Mouse (Mus musculus): ENCODE measurements around the gene Ak1. TPM values are rescaled to one million over a fixed set of nuclear protein-coding genes. Genes with fewer than 3 reads are reported as not detected.
A peak's percentile ranks its signal among the peaks of the same experiment; 100 is the strongest.

Ak1 gene
- polyA plus RNA-seq (2015; fragmentation: Nextera tagmentation; extraction: Ambion mirVana): 15.3 and 18.6 TPM in 2 replicates

DNA sequence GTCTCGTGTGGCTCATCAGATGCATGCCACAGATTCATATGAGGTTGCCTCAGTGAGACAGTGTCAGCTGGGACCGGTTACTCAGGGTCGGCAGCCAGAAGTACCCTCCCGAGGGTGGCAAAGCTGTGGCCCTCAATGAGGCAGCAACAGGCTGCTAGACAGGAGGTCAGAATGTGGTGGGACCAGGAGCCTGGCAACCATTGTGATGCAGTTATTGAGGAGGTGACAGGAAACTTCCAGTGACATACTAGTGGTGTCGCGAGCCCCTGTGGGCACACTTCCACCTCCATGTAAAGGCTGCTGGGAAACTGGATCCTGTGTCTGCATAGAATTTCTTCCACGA, at the start of gene Ak1:
Gene Ak1 (plus strand): TSS at position 242 of the 343 bp plus-strand sequence.
- H3K4me2 ChIP-seq (ENCODE audit: low read depth, low read length): peak within 1 kb of the TSS; percentile 2; the same call in 1 of the 2 replicates
- ATAC-seq: no peak; the same call in 1 of the 2 replicates
- peaks cover 51% of the 10 kb centered on the region for H3K4me1 ChIP-seq (ENCODE audit: control insufficient read depth, insufficient read depth, low read length)
- no peaks in the 10 kb centered on the region for H3K9me3 ChIP-seq (ENCODE audit: control insufficient read depth, low read length)
- 25% methylated on average over 7 of the region's 7 CpGs for WGBS
- peaks cover 6% of the 10 kb centered on the region; the same call in 1 of the 2 replicates for H3K36me3 ChIP-seq (ENCODE audit: control insufficient read depth, insufficient read depth, low read length)
- peak within 1 kb of the TSS; percentile 48 for H3K9ac ChIP-seq (ENCODE audit: low read depth, low read length)
- H3K27ac ChIP-seq (ENCODE audit: low read length): peak within 1 kb of the TSS; percentile 85
- no peak within 1 kb of the TSS; the same call in 1 of the 2 replicates for H3K4me3 ChIP-seq (ENCODE audit: low read length)
- H3K27me3 ChIP-seq (replicated peaks; ENCODE audit: control insufficient read depth, insufficient read depth, low read length): no peaks in the 10 kb centered on the region

DNA sequence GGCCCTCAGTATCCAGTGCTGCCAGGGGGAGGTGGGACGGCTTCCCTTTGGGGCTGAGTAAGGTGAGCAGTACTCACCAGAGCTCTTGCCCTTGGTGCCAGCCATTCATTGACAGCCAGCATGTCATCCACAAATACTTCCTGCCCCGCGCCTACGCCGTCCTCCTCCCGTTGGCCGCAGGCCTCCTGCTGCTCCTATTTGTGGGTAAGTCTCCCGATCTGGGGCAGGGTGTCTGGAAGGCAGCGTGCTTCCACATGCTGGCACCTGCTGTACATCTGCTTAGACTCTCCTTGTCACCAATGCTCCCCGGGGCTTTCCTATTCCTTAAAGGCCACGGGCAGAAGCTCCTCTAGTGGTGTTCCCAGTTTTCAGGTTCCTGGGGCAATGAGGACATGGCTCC, 49.4 kb upstream of the Ak1 start:
- Histone ChIP-seq H3K27ac (ENCODE audit: low read length) (no peak overlapping the region), H3K9ac (ENCODE audit: low read depth, low read length) (0 out of 2 replicates have a peak overlapping the region, but pooled peaks have one; percentile 81), H3K4me2 (ENCODE audit: low read depth, low read length) (no peak overlapping the region), H3K27me3 (replicated peaks; ENCODE audit: control insufficient read depth, insufficient read depth, low read length) (no peaks in the 10 kb centered on the region), H3K36me3 (ENCODE audit: control insufficient read depth, insufficient read depth, low read length) (peaks cover 9% of the 10 kb centered on the region; the same call in 1 of the 2 replicates), H3K4me1 (ENCODE audit: control insufficient read depth, insufficient read depth, low read length) (peaks cover 22% of the 10 kb centered on the region), H3K9me3 (ENCODE audit: control insufficient read depth, low read length) (no peaks in the 10 kb centered on the region), H3K4me3 (ENCODE audit: low read length) (no peak overlapping the region)
- WGBS: 93% methylated on average over 11 of the region's 11 CpGs
- no peak for ATAC-seq

DNA sequence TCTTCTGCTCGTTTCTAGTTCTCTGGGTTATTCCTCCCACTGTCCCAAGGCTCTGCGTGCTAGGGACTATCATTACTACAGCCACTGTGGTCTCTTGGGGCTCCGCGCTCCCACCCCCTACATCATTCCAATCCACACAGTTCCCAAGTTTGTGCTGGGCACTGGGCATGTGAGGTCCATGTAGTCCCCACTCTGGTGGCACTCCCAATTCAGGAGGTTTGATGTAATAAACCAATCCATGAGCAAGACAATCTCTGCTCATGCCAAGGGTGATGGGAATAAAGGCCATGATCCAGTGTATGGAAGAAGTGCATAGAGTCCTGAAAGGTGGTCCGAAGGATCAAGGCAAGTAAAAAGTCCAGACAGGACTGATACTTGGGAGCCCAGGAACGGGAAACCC, 47.1 kb upstream of the Ak1 start, which contains the start of gene Pip5kl1:
Gene Pip5kl1 (plus strand): TSS at position 301 of the 400 bp plus-strand sequence.
- Histone ChIP-seq H3K9me3 (ENCODE audit: control insufficient read depth, low read length) (no peaks in the 10 kb centered on the region), H3K36me3 (ENCODE audit: control insufficient read depth, insufficient read depth, low read length) (no peaks in the 10 kb centered on the region), H3K4me2 (ENCODE audit: low read depth, low read length) (peak within 1 kb of the TSS; percentile 80), H3K4me3 (ENCODE audit: low read length) (peak within 1 kb of the TSS; percentile 37), H3K27ac (ENCODE audit: low read length) (no peak within 1 kb of the TSS), H3K9ac (ENCODE audit: low read depth, low read length) (peak within 1 kb of the TSS; percentile 64), H3K4me1 (ENCODE audit: control insufficient read depth, insufficient read depth, low read length) (peaks cover 22% of the 10 kb centered on the region), H3K27me3 (replicated peaks; ENCODE audit: control insufficient read depth, insufficient read depth, low read length) (peaks cover 4% of the 10 kb centered on the region; the same call in 1 of the 2 replicates)
- no peak for ATAC-seq
- WGBS: 71% methylated on average over 6 of the region's 6 CpGs

DNA sequence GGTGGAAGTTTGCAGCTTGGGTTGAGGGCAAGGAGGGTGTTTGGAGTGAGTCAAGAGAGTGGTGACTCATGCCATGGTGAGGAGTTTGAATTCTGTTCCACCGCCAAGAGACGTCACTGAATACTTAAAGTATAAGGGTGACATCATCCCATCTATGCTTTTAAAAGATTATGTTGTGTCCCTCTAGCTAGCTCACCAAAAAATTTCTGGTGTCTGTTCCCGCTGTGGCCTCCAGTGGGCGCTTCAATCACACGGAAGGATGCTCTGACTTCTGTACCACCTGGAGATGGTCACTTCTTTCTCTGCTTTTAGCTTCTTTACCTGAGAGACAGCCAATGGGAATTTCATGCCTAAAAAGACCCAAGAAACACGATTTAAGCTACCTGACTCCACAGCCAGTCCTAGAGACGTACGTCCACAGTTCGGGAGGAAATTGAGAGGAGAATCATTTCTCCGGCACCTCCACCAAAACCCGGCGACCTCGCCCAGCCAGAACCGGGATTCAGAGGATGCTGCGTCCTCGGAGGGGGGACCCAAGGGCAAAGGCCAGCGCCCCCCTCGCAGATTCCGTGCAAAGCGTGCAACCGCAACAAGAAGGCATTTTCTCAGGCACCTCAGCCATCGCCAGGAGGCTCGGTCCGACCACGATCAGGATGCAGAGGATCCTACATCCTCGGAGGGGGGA, 46.5 kb upstream of the Ak1 start:
- peaks cover 22% of the 10 kb centered on the region for H3K4me1 ChIP-seq (ENCODE audit: control insufficient read depth, insufficient read depth, low read length)
- no peak overlapping the region for H3K27ac ChIP-seq (ENCODE audit: low read length)
- H3K9me3 ChIP-seq (ENCODE audit: control insufficient read depth, low read length): no peaks in the 10 kb centered on the region
- H3K9ac ChIP-seq (ENCODE audit: low read depth, low read length): peak overlapping the region; percentile 64
- WGBS: 2% methylated on average over 26 of the region's 26 CpGs
- no peak for ATAC-seq
- H3K4me2 ChIP-seq (ENCODE audit: low read depth, low read length): peak overlapping the region; percentile 80
- no peaks in the 10 kb centered on the region for H3K36me3 ChIP-seq (ENCODE audit: control insufficient read depth, insufficient read depth, low read length)
- H3K27me3 ChIP-seq (replicated peaks; ENCODE audit: control insufficient read depth, insufficient read depth, low read length): peaks cover 9% of the 10 kb centered on the region; the same call in 1 of the 2 replicates
- peak overlapping the region; percentile 37 for H3K4me3 ChIP-seq (ENCODE audit: low read length)

DNA sequence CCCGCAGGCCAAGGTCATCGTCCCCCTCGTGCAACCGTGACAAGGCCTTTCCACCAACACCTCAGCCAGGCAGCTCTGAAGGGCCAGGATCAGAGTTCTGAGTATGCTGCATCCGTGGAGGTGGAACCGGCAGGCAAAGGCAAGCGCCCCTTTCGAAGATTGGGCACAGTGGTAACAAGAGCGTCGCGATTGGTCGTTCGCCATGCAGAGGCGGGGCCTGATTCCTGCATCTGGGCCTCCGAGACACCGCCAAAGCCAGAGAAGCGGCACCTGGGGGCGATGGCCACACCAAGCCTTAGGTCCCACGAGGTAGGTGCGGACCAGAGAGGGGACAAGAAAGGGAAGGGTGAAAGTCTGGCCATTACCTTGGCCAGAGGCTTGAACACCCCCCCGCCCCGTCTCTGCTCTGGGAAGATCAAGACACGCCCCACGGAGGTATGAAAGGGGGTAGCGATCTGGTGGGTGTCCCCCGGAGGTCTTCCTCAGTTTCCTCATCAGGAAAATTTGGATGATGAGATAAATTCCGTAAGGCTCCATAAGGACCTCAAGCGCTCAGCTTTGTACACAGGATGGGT, 45.9 kb upstream of the Ak1 start, which contains the start of gene 9430097D07Rik:
Gene 9430097D07Rik (minus strand): TSS at position 99 of the 575 bp plus-strand sequence.
- H3K4me3 ChIP-seq (ENCODE audit: low read length): peak within 1 kb of the TSS; percentile 37
- H3K9ac ChIP-seq (ENCODE audit: low read depth, low read length): peak within 1 kb of the TSS; percentile 64
- no peaks in the 10 kb centered on the region for H3K9me3 ChIP-seq (ENCODE audit: control insufficient read depth, low read length)
- H3K36me3 ChIP-seq (ENCODE audit: control insufficient read depth, insufficient read depth, low read length): no peaks in the 10 kb centered on the region
- ATAC-seq: peak; percentile 17; the same call in 1 of the 2 replicates
- H3K27ac ChIP-seq (ENCODE audit: low read length): no peak within 1 kb of the TSS
- H3K4me2 ChIP-seq (ENCODE audit: low read depth, low read length): peak within 1 kb of the TSS; percentile 80
- H3K27me3 ChIP-seq (replicated peaks; ENCODE audit: control insufficient read depth, insufficient read depth, low read length): peaks cover 9% of the 10 kb centered on the region; the same call in 1 of the 2 replicates
- peaks cover 22% of the 10 kb centered on the region for H3K4me1 ChIP-seq (ENCODE audit: control insufficient read depth, insufficient read depth, low read length)
- 9% methylated on average over 28 of the region's 28 CpGs for WGBS

DNA sequence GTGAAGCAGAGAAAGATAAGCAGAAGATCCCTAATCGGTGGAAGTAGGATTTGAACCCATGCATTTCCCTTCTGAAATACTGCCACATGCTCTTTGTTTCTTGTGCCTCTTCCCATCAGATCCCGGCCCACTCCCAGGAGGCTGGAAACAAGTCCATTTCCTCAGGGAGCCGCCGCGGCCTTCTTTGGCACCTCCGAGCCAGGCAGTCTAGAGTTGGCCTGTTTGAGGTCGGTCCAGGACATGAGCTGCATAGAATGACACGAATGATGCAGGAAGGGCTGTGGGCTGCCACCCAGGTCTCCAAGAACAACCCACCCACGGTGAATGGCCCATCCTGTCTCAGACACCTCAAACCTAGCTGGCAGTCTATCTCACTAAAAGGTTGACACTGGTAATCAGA, 45.0 kb upstream of the Ak1 start:
- no peaks in the 10 kb centered on the region for H3K36me3 ChIP-seq (ENCODE audit: control insufficient read depth, insufficient read depth, low read length)
- no peaks in the 10 kb centered on the region for H3K9me3 ChIP-seq (ENCODE audit: control insufficient read depth, low read length)
- no peak overlapping the region for H3K9ac ChIP-seq (ENCODE audit: low read depth, low read length)
- H3K4me1 ChIP-seq (ENCODE audit: control insufficient read depth, insufficient read depth, low read length): peaks cover 18% of the 10 kb centered on the region
- no peak overlapping the region for H3K4me3 ChIP-seq (ENCODE audit: low read length)
- no peak overlapping the region for H3K27ac ChIP-seq (ENCODE audit: low read length)
- no peak overlapping the region for H3K4me2 ChIP-seq (ENCODE audit: low read depth, low read length)
- ATAC-seq: no peak
- 86% methylated on average over 9 of the region's 9 CpGs for WGBS
- H3K27me3 ChIP-seq (replicated peaks; ENCODE audit: control insufficient read depth, insufficient read depth, low read length): peaks cover 9% of the 10 kb centered on the region; the same call in 1 of the 2 replicates

DNA sequence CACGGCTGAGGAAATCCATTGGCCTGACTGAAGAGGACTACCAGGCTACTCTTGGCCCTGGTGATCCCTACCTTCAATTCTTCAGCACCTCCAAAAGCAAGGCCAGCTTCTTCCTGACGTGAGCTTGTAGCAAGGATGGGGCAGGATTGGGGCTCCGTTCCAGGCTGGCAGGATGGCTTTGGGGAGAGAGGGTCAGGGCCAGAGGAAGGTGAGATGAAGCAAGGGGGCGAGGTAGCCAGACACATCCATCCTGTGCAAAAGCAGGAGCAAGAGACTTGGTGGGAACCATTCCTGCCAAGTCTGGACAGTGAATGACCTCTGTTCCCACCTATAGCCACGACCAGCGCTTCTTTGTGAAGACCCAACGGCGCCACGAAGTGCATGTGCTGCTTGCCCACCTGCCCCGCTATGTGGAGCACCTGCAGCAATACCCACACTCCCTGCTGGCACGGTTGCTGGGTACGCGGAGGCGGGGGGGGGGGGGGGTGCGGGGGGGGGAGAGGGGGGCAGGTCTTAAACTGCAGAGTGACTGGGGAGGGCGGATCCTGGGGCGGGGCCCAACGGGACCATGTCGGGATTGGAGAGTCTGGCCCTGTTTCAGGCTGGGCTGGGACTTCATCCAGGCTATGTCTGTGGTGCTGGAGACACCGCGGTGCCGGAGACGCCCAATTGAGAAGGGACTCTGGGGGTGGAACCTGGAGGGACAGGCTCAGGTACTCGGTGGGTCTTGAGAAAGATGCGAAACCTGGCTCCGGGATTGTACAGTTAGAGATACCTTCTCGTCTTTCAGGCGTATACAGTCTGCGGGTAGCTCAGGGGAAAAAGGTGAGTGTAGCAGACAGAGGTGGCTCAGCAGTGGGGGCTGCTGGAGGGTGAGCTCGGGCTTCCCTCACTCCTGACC, 43.2 kb upstream of the Ak1 start:
- Histone ChIP-seq H3K4me3 (ENCODE audit: low read length) (no peak overlapping the region), H3K4me2 (ENCODE audit: low read depth, low read length) (no peak overlapping the region), H3K27ac (ENCODE audit: low read length) (no peak overlapping the region), H3K4me1 (ENCODE audit: control insufficient read depth, insufficient read depth, low read length) (peaks cover 17% of the 10 kb centered on the region), H3K9ac (ENCODE audit: low read depth, low read length) (peak overlapping the region; percentile 10; the same call in 1 of the 2 replicates), H3K9me3 (ENCODE audit: control insufficient read depth, low read length) (no peaks in the 10 kb centered on the region), H3K27me3 (replicated peaks; ENCODE audit: control insufficient read depth, insufficient read depth, low read length) (peaks cover 9% of the 10 kb centered on the region; the same call in 1 of the 2 replicates), H3K36me3 (ENCODE audit: control insufficient read depth, insufficient read depth, low read length) (no peaks in the 10 kb centered on the region)
- no peak for ATAC-seq
- WGBS: 41% methylated on average over 22 of the region's 30 CpGs

DNA sequence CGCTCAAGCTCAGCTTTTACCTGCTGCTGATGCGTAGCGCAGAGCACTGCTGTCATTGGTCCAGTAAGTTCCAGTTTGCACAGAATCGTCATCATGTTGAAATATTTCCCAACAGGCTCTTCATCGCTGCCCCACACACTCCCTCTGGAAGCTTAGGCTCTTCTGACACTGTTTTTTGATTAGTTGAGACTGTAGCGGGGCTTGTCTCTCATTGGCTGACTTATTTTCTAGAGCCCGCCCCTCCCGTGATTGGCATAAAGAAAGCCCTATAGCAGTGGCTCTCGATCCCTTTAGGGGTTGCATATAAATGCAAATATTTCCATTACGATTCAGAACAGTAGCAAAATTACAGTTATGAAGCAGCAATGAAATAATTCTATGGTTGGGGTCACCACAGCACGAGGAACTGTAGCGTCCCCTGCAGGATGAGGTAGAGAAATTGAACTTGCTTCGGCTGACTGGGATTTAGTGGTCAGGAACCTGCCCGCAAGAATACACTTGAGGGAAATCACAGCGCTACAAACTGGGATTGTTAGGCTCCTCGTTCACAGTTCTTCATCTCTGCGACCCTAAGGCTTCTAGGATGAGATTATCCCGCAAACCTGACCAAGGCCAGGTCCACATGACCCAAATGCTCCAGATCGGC, 40.0 kb upstream of the Ak1 start:
- H3K4me1 ChIP-seq (ENCODE audit: control insufficient read depth, insufficient read depth, low read length): peaks cover 5% of the 10 kb centered on the region
- peak overlapping the region; percentile 30; the same call in 1 of the 2 replicates for H3K4me3 ChIP-seq (ENCODE audit: low read length)
- peaks cover 9% of the 10 kb centered on the region; the same call in 1 of the 2 replicates for H3K27me3 ChIP-seq (replicated peaks; ENCODE audit: control insufficient read depth, insufficient read depth, low read length)
- H3K36me3 ChIP-seq (ENCODE audit: control insufficient read depth, insufficient read depth, low read length): no peaks in the 10 kb centered on the region
- ATAC-seq: no peak
- H3K4me2 ChIP-seq (ENCODE audit: low read depth, low read length): peak overlapping the region; percentile 28
- H3K27ac ChIP-seq (ENCODE audit: low read length): no peak overlapping the region
- H3K9me3 ChIP-seq (ENCODE audit: control insufficient read depth, low read length): no peaks in the 10 kb centered on the region
- WGBS: 39% methylated on average over 19 of the region's 19 CpGs
- no peak overlapping the region for H3K9ac ChIP-seq (ENCODE audit: low read depth, low read length)

Measured in intestine, embryonic 16.5 days (tissue).